Mouse (Mus musculus) gonadal fat pad, adult 2 months (tissue): ENCODE results near the gene Jak3. TPM values are rescaled to one million over a fixed set of nuclear protein-coding genes. Genes with fewer than 3 reads are reported as not detected.

Source experiments
- DNase-seq: peaks from one replicate; pipeline ENCODE4 v3.0.0-alpha.2; 2012; ENCODE audit warnings: low read depth
- polyA plus RNA-seq: library from polyadenylated mRNA; depleted of rRNA; stranded (reverse); fragments of >200 nt; gene quantifications from 2 replicates; pipeline ENCODE4 v1.2.3, GENCODE M21; 2012

Jak3 gene
- polyA plus RNA-seq, 1 experiment, result 19.9 TPM

DNA sequence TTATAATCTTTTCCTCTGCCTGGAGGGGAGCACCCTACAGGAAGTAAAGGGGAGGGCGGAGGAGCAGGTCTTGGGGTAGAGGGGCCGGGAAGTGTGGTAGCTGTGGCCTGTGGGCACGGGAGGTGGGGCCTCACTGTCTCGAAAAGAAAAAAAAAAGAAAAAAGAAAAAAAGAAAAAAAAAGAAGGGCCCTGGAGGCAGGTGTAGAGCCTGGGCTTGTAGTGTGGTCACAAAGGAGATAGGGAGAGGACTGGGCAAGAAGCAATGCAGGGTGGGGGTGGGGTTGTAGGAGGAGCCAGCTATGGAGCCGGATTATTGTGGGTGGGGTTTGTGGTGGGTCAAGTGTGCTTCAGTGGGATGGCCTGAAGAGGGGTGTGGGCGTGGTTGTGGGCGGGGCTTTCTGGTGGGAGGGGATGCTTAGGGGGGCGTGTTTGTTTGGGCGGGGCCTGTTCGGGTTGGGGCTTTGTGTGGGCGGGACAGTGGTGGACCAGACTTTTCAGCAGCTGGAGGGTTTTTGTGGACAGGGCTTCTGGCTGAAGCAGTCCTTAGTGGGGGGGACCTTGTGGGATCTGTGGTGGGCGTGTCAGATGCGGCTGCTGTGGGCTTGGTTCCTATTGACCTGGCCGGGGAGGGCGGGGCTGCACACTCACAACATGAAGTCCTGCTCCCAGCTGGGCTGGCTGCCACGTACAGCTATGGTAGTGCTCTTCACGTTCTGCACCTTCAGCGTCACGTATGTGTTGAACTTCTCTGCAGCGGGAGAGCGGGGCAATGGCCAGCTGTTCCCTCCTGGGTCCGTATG lies 10.6 kb upstream of the Jak3 start:
- no peak for DNase-seq

DNA sequence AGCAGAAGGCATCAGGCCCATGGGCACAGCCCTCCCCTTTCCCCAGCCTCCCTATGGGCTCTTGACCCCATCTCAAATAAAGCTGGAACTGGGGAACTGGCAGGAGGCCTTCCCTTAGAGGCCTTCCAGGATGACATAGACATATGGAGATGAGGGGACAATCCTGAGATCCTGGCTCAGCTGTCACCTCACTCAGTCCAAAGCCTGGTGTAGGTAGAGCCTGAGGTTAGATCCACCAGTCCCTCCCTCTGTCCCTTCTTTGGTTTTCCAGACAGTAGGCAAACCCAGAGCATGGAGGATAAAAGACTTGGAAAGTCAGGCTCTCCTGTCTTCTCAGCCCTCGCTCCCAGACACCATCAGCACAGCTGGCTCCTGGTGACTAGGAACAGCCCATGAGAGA lies 9.2 kb upstream of the Jak3 start:
- no peak for DNase-seq

DNA sequence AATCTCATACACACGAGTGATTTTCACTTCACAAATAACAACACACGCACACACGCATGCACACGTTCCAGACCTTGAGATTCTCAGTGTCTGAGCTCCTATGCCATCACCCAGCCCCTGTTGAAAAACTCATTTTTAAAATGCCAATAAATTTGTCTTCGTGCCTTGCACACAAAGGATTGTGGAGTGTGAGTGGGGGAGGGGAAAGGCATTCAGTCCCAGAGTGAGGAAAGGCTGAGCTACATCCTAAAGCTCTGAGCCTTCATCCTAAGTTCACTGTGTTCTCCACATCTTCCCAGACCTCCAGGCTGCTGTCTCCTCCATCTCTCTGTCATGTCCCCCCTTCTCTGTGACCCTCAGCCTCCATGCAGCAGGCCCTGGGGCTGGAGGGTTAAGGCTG lies 8.8 kb upstream of the Jak3 start:
- no peak for DNase-seq

DNA sequence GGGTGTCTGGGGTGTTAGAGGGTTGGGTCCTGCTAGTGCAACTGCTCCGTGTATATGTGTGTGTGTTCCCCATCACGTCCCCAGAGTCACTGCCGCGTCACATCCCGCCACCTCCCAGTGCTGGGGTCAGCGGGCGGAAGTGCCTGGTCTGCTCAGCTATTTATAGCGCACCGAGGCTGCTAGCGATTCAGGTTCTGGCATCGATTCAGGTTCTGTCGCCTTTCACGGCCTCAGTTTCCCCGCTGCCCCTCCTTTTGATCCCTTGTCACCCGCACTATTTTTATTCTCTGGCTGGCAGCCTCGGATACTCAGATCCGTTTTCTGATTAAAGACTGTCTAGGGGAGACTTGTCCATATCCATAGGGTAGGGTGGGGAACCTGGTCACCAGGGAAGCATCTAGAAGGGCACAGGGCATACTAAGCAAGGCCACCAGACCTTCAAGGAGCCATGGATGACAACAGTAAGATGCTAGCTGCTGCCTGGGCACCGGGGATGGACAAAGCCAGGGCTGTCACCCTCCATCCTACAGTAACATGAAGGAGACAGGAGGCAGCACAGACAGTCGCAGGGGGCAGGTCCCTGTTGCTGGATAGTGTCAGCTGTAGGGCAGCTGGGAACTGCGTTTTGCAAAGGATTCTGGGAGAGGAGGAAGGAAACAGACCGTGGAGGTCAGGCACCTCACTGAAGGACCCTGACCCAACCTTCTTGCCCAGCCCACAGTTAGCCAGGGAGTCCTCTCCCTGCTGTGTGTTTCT lies 7.7 kb upstream of the Jak3 start:
- DNase-seq, result no peak

DNA sequence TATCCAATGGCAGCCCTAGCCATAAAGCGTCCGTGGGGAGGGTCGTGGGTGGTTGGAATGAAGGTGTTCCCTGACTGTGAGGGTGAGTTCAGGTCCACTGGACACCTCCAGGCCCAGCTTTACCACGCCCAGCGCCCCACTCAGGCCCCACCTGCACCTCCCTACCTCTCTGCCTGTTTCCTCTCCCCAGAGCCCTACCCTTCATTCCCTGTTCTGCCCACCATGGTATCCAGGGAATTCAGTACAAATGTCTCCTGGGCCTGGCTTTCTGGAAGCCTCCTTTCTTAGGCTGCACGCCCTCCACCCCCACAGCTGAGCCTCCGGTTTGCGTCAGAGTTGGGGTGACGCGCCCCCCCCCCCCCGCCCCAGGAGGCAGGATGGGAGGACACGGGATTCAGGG lies 5.9 kb upstream of the Jak3 start:
- DNase-seq, result no peak

DNA sequence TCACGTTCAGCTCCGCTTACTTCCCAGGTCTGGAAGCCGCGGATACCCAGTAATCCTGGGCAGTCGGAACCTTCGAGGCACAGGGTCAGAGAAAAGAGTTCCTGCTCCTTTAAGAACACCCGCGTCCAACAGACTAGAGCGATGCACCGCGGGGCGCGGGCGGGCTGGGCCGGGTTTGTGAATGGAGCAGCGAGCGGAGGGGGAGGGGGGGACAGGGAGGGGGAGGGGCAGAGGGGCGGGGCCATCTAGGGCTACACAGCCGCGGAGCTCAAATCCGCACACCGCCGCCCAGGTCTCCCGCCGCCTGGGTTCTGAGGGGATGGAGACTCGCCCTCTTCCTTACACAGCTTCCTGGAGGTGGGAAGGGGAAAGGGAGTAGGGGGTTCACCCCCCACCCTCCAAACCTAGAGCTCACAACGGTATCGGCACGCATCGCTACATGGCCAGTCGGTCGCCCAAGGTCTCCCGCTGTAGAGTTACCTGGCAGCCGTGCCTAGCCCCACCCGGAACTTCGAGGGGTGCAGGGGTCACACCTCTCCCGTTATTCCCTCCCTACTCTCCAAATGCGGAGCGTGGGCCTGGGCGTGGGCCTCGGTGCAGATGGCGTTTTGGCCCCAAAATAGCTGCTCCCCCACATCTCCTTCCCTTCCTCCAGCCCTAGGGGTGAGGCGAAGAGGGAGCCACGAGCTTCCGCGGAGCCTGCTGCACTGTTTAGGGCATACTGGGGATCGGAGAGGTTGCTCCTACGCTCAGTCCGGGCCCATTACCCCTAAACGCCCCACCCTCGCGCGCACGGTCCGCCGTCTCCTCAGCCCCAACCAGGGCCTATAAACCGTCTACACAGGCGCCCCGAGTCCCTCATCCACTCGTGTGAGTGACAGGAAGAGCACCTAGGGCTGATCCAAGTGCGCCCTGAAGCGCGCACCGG lies 5.2 kb upstream of the Jak3 start:
- no peak for DNase-seq

DNA sequence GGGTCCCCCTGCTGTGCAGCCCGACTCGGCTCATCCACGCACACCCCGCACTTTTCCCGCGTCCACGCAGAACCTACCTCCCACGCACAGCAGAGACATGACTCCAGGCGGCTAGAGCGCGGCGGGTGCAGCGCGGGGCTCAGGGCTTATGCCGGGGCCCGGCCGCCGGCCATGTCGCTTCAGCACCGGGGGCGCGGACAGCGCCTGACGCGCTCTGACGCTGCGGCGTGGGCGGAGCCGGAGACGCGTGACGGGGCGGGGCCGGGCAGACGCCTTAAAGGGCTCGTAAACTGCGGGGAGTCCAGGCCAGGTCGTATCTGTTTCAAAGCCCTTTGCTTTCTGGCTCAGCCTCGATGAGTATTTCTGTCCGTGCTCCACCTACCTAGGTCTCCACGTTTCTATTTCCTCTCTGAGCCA lies 4.5 kb upstream of the Jak3 start, which contains the start of gene Unc13a:
Unc13a (minus strand) TSS at position 209 of the 417 bp plus-strand sequence.
- no peak for DNase-seq

DNA sequence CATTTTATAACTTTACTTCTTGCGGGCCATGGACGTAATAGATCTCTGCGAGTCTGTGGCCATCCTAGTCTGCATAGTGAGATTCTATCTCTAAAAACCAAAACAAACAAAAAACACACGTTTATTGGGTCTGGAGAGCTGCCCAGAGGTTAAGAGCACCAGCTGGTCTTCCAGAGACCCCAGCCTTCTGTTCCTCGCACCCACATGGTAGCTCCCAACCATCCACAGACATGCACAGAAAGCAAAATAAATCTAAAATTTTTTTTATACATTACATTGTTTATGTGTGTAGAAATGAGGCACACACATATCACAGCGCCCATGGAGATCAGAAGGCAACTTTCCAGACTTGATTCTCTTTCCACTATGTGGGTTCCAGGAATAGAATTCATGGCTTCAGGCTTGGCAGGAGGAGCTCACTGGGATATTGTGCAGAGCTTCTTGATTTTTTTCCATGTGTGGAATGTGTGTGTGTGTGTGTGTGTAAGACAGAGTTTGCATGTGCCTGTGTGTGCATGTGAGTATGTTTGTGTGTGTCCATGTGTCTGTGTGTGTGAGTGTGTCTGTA lies 3.8 kb upstream of the Jak3 start:
- DNase-seq, result no peak

DNA sequence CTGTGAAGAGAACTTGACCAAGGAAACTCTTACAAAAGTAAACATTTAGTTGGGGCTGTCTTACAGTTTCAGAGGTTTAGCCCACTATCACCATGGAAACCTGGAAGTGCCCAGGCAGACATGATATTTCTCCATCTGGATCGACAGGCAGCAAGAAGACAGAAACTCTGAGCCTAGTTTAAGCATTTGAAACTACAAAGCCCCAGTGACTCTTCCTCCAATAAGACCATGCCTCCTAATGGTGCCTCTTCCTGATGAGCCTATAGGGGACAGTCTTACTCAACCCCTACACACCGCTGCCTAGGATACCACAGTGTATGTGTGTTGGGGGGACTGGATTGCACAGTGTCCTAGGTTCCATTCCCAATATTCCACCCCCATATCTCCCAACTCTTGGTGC lies 2.0 kb upstream of the Jak3 start:
- no peak for DNase-seq

DNA sequence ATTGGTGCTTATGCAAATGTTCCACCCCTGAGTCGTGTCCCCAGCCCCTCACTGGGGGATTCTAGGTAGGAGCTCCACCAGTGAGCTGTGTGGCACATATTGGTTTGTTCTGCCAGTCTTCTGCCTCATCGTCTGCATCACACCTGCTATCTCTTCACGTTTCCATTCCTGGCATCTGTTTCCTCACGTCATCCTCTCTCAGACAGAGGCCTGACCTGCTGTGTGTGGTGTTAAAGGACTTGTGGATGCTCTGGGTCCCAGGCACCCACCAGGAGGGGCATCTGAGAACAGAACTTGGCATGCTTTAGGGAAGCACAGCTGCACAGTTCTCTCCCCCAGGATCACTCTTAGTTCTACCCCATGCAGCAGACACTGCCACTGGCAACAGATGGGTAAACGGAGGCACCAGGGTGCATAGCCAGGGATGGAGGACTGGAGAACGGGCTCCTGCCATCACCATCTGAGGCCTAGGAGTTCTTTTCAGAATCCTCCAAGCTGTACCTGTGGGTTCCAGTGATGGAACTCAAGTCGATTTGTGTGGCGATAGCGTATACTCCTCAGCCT lies 558 bp upstream of the Jak3 start:
- no peak for DNase-seq

DNA sequence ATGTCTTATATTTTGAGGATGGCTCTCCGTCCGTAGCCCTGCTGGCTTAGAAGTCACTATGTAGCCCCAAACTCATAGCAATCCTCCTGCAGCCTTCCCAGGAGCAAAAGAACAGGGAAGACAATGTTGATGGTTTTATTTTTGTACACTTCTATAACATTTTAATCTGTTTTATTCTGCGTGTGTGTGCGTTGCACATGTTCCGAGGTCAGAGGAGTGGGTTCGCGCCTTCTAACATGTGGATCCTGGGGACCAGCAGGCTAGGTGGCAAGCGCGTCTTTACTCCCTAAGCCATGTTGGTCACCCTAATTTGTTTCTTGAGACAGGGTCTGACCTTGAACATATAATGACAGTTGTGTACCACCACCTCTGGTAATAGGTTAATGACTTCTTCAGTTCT lies 707 bp downstream of the Jak3 start:
- no peak for DNase-seq

DNA sequence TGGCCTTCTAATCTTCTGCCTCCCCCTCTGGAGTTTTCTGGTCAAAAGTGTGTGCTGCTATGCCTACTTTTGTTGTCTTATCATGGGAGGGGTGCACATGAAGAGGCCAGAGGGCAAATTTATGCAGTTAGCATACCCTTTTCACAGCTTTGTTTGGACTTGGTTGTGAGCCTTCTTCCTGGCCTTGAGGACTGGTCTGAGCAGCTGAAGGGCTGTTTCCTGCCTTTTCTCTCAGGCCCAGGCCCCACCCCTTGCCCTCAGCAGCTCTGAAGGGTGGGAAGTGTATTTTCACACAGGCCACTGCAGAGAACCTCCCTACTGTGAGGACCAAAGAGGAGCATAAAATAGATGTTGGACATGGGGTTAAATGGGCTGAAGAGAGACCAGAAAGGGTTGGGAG lies 1.5 kb downstream of the Jak3 start:
- DNase-seq, result no peak

DNA sequence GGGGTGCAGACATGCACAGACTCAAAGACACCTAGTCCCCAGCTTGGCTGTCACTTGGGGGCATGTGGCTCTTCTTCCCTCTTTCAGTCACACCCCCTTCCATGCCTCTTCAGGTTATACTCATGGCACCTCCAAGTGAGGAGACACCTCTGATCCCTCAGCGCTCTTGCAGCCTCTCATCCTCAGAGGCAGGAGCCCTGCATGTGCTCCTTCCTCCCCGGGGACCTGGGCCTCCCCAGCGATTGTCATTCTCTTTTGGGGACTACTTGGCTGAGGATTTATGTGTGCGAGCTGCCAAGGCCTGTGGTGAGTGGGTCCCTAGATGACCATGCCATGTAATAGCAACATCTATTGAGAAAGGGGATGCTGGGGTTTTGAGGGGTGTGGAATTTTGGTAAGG lies 2.1 kb downstream of the Jak3 start:
- no peak for DNase-seq

DNA sequence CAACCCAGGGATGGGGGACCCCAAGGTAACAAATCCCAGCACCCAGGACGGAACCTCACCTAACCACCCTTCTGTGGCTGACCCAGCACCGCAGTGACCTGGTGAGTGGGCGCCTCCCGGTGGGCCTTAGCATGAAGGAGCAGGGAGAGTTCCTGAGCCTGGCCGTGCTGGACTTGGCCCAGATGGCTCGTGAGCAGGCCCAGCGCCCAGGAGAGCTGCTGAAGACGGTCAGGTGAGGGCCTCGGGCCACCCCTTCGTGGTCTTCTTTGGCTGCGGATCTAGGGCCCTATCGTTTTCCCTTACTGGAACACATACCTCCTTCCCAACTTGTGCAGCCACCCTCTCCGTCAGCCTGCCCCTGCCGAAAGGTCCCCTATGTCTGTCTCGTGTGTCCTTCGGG lies 3.0 kb downstream of the Jak3 start:
- DNase-seq, result no peak

DNA sequence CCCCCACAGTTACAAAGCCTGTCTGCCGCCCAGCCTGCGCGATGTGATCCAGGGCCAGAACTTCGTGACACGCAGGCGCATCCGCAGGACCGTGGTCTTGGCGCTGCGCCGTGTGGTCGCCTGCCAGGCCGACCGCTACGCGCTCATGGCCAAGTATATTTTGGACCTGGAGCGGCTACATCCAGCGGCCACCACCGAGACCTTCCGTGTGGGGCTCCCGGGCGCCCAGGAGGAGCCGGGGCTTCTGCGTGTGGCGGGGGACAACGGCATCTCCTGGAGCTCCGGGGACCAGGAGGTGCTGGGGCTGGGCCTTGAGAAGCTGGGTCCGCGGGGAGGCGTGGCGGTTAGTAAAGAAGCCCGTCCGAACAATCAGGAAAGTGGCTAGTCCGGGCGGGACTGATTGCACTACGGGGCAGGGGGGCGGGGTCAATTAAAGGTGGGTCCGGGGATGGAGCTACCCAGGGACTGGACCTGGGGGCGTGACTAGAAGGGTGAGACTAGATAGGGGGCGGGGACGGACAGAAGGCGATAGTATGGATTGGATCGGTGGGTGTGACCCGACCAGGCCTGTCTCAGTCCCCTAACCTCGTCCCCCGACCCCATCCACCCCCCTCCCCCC lies 3.6 kb downstream of the Jak3 start:
- DNase-seq, result no peak

DNA sequence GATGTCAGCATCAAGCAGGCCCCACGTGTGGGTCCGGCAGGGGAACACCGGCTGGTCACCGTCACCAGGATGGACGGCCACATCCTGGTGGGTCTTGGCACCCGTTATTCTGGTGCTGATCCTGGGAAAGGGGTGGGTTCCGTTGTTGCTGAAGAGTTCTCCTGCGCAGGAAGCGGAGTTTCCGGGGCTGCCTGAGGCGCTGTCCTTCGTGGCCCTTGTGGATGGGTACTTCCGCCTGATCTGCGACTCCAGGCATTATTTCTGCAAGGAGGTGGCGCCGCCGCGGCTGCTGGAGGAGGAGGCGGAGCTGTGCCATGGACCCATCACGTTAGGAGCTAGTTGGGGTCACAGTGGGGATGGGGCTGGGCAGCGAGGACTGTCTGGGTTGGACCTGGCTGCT lies 4.4 kb downstream of the Jak3 start:
- DNase-seq, result no peak

DNA sequence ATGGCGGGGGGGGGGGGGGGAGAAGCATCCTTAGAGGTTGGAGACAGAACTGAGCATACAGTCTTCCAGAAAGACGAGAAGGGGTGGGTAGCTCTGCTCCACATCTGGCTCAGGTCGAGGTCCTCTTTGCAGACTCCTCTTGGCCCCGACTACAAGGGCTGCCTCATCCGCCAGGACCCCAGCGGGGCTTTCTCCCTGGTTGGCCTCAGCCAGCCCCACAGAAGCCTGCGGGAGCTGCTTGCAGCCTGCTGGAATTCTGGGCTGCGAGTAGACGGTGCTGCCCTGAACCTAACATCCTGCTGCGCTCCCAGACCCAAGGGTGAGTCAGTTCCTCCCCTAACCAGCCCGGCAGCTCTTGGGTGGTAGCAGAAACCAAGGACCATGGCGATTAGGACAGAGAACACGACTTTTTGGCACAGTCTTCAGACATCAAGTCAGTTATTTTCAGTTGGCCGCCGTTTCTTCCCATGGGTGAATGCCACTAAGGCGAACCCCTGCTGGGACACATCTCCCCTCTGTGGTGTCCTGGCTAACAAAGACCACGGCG lies 5.3 kb downstream of the Jak3 start:
- no peak for DNase-seq

DNA sequence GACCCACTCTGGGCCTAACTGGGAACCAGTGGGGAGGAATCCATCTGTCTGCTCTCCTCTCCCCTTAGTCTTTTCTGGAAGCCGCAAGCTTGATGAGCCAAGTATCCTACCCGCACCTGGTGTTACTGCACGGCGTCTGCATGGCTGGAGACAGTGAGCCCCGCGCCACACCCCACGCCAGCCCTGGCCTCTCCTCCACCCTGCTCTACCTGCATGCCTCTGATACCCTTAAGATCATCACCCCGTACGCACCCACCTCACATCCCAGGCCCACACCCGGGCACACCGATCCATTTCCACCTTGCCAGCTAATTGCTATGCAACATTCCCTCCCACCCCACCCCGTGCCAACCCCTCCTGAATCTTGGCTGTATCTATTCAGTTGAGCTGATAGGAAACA lies 6.7 kb downstream of the Jak3 start:
- DNase-seq, result no peak

DNA sequence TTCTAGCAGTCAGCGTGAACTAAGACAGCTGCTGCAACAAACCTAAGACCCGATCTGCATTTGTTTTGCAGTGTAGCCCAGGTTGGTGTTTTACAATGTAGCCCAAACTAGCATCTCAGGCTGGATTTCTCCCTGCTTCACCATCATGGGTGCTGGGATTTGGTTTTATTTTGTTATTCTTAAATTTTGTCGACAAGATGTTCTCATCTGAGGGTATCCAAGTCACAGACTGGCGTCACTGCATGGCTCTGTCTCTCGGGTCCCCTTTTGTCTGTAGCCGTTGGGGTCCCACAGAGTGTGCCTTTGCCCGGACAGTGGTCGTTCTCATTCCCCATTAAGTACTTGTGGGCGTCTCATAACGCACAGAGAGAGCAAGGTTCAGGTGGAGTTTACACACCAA lies 8.6 kb downstream of the Jak3 start:
- no peak for DNase-seq

DNA sequence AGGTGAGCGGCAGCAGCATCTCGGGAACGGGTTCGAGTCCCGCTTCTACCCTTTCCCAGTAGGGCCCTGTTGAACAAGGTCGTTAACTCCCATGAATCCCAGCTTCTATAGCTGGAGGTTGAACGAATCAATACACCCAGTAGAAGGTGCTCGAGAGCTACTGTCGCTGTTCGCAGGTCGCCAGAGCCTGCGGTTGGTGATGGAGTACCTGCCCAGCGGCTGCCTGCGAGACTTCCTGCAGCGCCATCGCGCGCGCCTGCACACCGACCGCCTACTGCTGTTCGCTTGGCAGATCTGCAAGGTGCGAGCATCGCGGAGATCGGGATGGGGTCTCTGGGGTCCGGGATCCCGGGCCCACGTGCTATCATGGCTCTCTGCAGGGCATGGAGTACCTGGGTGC lies 9.5 kb downstream of the Jak3 start:
- no peak for DNase-seq
